Mouse (Mus musculus) stomach, postnatal 0 days (tissue): ENCODE measurements at regions not wholly inside any gene's neighbourhood (a gene's known extent, or its start where the extent isn't known, plus 50 kb on each side); places are given as distances from the start of the nearest gene placed in this dataset.
A peak's percentile ranks its signal among the peaks of the same experiment; 100 is the strongest.

ENCODE experiments used
- ATAC-seq: fragments of 200-750 bp; cut with Nextera tagmentation; 2 replicates; pipeline ENCODE4 v1.8.0; 2017; ENCODE audit not compliant: low FRiP score, low TSS enrichment
- DNase-seq: peaks from one replicate; pipeline ENCODE4 v3.0.0-alpha.2; 2016; ENCODE audit warnings: low spot score
- H3K27ac ChIP-seq: fragments of 300-500 bp; sonication (generic); replicated peaks from 2 replicates; pipeline ENCODE4 v1.5.1; 2014; ENCODE audit warnings: mild to moderate bottlenecking, control low read depth
- H3K27me3 ChIP-seq: fragments of 300-500 bp; sonication (generic); 2 replicates; pipeline ENCODE4 v1.6.1; 2014; ENCODE audit warnings: low read length; ENCODE audit not compliant: control insufficient read depth, insufficient read depth
- H3K36me3 ChIP-seq: fragments of 300-500 bp; sonication (generic); 2 replicates; pipeline ENCODE4 v1.6.1; 2014; ENCODE audit warnings: low read length, mixed read lengths; ENCODE audit not compliant: control insufficient read depth, insufficient read depth
- H3K4me1 ChIP-seq: fragments of 300-500 bp; sonication (generic); replicated peaks from 2 replicates; pipeline ENCODE4 v1.6.1; 2014; ENCODE audit warnings: antibody characterized with exemption; ENCODE audit not compliant: control insufficient read depth, insufficient read depth
- H3K4me2 ChIP-seq: fragments of 300-500 bp; sonication (generic); replicated peaks from 2 replicates; pipeline ENCODE4 v1.6.1; 2014; ENCODE audit warnings: low read depth, mild to moderate bottlenecking, control low read depth, moderate library complexity
- H3K4me3 ChIP-seq: fragments of 300-500 bp; sonication (generic); 2 replicates; pipeline ENCODE4 v1.5.1; 2014; ENCODE audit warnings: low read depth, low read length, control low read depth
- H3K9ac ChIP-seq: fragments of 300-500 bp; sonication (generic); 2 replicates; pipeline ENCODE4 v1.6.1; 2014; ENCODE audit warnings: mild to moderate bottlenecking, low read length, control low read depth, mixed read lengths
- H3K9me3 ChIP-seq: fragments of 300-500 bp; sonication (generic); 2 replicates; pipeline ENCODE4 v1.6.1; 2016; ENCODE audit warnings: low read length; ENCODE audit not compliant: control insufficient read depth
- CTCF ChIP-seq: IDR thresholded peaks from 2 replicates; pipeline ENCODE4 v1.5.1; 2016; ENCODE audit warnings: antibody characterized with exemption, low read depth, mild to moderate bottlenecking, moderate library complexity
- EP300 ChIP-seq: optimal IDR thresholded peaks from 2 replicates; pipeline ENCODE3; 2016; ENCODE audit warnings: antibody characterized with exemption
- WGBS: fragments of 180-500 bp; shearing (Covaris S2); extraction: QIAGEN DNeasy Blood & Tissue Kit; methylation state at CpG from one replicate; pipeline ENCODE4 v1.1.7; 2014; 5-methylcytosine and 5-hydroxymethylcytosine counted together

DNA sequence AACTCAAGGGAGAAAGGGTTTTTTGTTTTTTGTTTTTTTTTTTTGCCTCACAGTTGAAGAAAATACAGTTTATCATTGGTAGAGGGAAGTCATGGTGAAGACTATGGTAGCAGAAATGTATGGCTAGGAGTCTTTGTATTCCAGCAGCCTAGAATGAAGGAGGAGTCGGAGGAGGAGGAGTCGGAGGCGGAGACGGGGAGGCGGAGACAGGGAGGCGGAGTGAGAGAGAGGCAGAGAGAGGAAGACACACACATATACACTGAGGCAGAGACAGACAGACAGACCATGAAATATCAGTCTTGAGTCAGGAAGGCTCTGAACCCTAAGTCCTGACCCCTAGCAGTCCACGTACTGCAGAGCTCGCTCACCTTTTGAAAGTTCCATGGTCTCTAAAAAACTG lies 95.0 kb upstream of the Fhl2 start:
- no peaks in the 10 kb centered on the region for H3K27me3 ChIP-seq
- DNase-seq (peak; percentile 40), ATAC-seq (0 out of 2 replicates have a peak, but pooled peaks have one; percentile 40)
- H3K27ac ChIP-seq: no peak overlapping the region
- no peaks in the 10 kb centered on the region for H3K4me1 ChIP-seq
- no peaks in the 10 kb centered on the region for H3K36me3 ChIP-seq
- H3K9ac ChIP-seq: no peak overlapping the region
- H3K4me2 ChIP-seq: no peak overlapping the region
- no peak for TF ChIP-seq EP300
- TF ChIP-seq CTCF: no peak
- no peak overlapping the region for H3K4me3 ChIP-seq
- 87% methylated on average over 8 of the region's 8 CpGs for WGBS
- no peaks in the 10 kb centered on the region for H3K9me3 ChIP-seq

GRCm38 (mm10) chr1:43292561-43292960 lies 95.8 kb upstream of the Fhl2 start:
- DNase-seq (peak; percentile 17), ATAC-seq (peak; percentile 90)
- Histone ChIP-seq H3K9me3 (no peaks in the 10 kb centered on the region), H3K27ac (peak overlapping the region; percentile 71), H3K4me2 (no peak overlapping the region), H3K4me3 (no peak overlapping the region), H3K9ac (no peak overlapping the region), H3K27me3 (no peaks in the 10 kb centered on the region), H3K36me3 (no peaks in the 10 kb centered on the region), H3K4me1 (no peaks in the 10 kb centered on the region)
- TF ChIP-seq CTCF (no peak), EP300 (no peak)
- WGBS: 59% methylated on average over 2 of the region's 2 CpGs

DNA sequence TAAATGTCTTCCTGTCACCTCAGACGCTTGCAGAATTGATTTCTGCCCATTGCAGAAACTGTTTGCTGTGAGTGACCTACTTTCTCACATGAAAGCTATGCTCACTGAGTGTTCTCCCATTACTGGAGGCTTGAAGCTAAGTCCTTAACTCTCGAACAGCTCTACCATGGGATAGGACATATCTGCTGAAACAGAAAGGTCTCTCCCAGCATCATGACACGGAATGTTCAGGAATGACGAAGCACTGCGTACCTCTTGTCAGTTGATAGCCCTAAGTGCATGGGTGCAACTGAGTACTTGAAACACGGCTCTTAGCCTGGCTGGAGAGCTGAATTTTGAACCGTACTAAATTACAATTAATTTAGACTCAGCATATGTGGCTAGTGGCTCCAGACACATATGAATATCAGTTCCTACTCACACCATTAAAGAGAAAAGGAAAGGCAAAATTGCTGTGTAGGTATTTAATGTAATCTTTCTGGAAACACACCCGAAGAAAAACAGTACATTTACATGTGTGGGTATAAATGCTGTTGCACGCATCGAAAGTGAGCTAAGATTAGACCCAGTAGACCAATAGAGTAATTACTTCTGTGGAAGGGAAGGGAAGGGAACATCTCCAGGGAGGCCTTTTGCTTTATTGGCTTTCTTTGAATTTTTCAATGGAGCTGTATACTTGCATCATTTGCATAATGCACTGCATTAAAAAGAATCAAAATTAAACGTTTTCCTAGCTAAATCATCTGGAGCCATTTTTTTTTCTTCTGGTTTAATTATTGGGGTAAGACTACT lies 97.6 kb upstream of the Fhl2 start:
- no peaks in the 10 kb centered on the region for H3K4me1 ChIP-seq
- H3K36me3 ChIP-seq: no peaks in the 10 kb centered on the region
- no peak overlapping the region for H3K9ac ChIP-seq
- no peak overlapping the region for H3K4me3 ChIP-seq
- no peaks in the 10 kb centered on the region for H3K9me3 ChIP-seq
- ATAC-seq (no peak), DNase-seq (no peak)
- 84% methylated on average over 11 of the region's 11 CpGs for WGBS
- no peak for TF ChIP-seq EP300
- no peak for TF ChIP-seq CTCF
- H3K27ac ChIP-seq: no peak overlapping the region
- no peaks in the 10 kb centered on the region for H3K27me3 ChIP-seq
- H3K4me2 ChIP-seq: no peak overlapping the region

DNA sequence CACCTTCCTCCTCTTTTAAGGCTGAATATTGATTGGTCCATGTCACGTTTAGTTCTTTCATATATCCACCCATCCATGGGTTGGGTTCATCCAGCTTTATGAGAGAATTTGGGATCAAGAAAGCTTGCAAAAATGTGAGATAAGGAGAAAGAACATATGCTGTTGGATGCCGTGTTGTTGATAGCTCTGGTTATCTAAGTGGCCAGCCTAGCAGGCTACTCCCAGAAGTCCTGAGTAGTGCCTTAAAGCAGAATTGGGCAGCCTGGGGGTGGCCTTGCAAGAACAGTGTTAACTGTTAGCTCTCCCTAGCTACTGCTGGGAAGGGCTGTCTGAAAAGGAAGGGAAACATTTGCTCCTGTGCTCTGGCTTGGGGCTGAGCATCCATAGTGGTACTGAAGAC lies 100.8 kb upstream of the Fhl2 start:
- DNase-seq: no peak
- 73% methylated on average over 2 of the region's 2 CpGs for WGBS
- Histone ChIP-seq H3K4me2 (no peak overlapping the region), H3K27ac (no peak overlapping the region), H3K4me1 (no peaks in the 10 kb centered on the region), H3K36me3 (no peaks in the 10 kb centered on the region), H3K4me3 (no peak overlapping the region), H3K27me3 (no peaks in the 10 kb centered on the region), H3K9ac (no peak overlapping the region), H3K9me3 (no peaks in the 10 kb centered on the region)
- TF ChIP-seq EP300 (no peak), CTCF (no peak)
- ATAC-seq: no peak

GRCm38 (mm10) chr1:43298746-43299145 lies 102.0 kb upstream of the Fhl2 start:
- no peak for ATAC-seq
- no peaks in the 10 kb centered on the region for H3K36me3 ChIP-seq
- no peak overlapping the region for H3K9ac ChIP-seq
- TF ChIP-seq EP300: no peak
- TF ChIP-seq CTCF: no peak
- no peak for DNase-seq
- no peaks in the 10 kb centered on the region for H3K4me1 ChIP-seq
- H3K27me3 ChIP-seq: no peaks in the 10 kb centered on the region
- H3K4me3 ChIP-seq: no peak overlapping the region
- H3K4me2 ChIP-seq: no peak overlapping the region
- WGBS: 74% methylated on average over 3 of the region's 3 CpGs
- H3K9me3 ChIP-seq: no peaks in the 10 kb centered on the region
- no peak overlapping the region for H3K27ac ChIP-seq

DNA sequence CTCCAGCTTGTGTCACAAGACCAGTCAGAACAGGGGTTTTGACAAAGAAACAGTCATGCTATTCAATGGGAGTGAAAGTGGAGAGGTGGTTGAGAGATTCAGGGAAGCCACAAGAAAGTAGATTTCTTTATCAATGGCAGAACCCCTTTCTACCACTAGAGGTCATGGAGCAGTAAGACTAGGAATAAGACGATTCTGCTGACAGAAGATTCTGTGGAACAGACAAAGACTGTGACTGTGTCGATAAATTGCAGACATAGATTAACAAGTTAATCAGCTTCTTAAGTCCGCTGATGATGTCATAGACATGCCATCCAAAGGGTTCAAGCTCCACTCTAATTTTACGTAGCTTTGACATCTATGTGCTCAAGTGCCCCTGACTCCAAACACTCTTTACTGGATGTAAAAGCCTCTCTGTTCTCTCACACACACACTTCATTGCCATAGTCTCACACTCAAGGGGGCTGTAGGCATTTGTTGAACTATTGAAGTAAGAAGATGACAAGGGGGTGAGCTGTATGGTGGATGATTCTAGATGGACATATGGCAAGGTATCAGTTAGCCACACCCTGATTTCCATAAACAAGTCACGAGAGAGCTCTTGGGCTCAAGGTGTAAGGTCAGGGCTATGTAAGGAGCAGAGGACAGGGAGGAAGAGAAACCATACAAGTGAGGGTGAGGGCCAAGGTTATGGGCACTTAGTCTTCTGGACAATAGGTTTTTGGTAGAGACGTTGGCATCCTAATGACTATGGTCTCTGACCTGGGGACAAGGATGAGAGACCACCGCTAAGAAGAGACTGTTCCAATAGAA lies 102.9 kb upstream of the Fhl2 start:
- no peak overlapping the region for H3K9ac ChIP-seq
- ATAC-seq: peak; percentile 53; the same call in 1 of the 2 replicates
- no peak overlapping the region for H3K4me3 ChIP-seq
- no peaks in the 10 kb centered on the region for H3K4me1 ChIP-seq
- TF ChIP-seq CTCF: peak; percentile 94
- no peak for TF ChIP-seq EP300
- no peak overlapping the region for H3K4me2 ChIP-seq
- no peak overlapping the region for H3K27ac ChIP-seq
- no peaks in the 10 kb centered on the region for H3K36me3 ChIP-seq
- 44% methylated on average over 7 of the region's 7 CpGs for WGBS
- no peak for DNase-seq
- H3K27me3 ChIP-seq: no peaks in the 10 kb centered on the region
- no peaks in the 10 kb centered on the region for H3K9me3 ChIP-seq
